Mouse (Mus musculus): ENCODE measurements around the gene Hist1h1d. TPM values are rescaled to one million over a fixed set of nuclear protein-coding genes. Genes with fewer than 3 reads are reported as not detected.
"Not testable (repeated sequence)": the region's sequence is repeated elsewhere in the genome, so short reads cannot be mapped to it uniquely, and the experiment has no call there.

Gene Hist1h1d
- polyA plus RNA-seq, 1 experiment from 2014 or later = 0.86 TPM

- Histone ChIP-seq H3K4me3 (peak overlapping the region; percentile 37), H3K9ac (peak overlapping the region; percentile 42), H3K4me2 (peak overlapping the region; percentile 57), H3K27ac (peak overlapping the region; percentile 98)
- not testable (repeated sequence) for H3K27me3 ChIP-seq; ATAC-seq (ENCODE audit: borderline replicate concordance, extremely low read depth, low FRiP score, low TSS enrichment); H3K9me3 ChIP-seq; H3K36me3 ChIP-seq; H3K4me1 ChIP-seq
- under 1% methylated on average over 27 of the region's 41 CpGs for WGBS
These were observed 17.4 kb downstream of the Hist1h1d start for GRCm38 (mm10) chr13:23570261-23571021.

GRCm38 (mm10) chr13:23571022-23571503 is 18.0 kb downstream of the Hist1h1d start, which contains the start of the genes Hist1h2ae and Hist1h2bg:
Gene Hist1h2ae, minus strand, starts transcription at chr13:23571220.
Gene Hist1h2bg, plus strand, starts transcription at chr13:23571396.
- H3K4me3 ChIP-seq = peak within 1 kb of the TSS; percentile 47
- no peaks in the 10 kb centered on the region for H3K9me3 ChIP-seq
- peak within 1 kb of the TSS; percentile 67 for H3K4me2 ChIP-seq
- no peaks in the 10 kb centered on the region for H3K36me3 ChIP-seq
- peak within 1 kb of the TSS; percentile 63 for H3K9ac ChIP-seq
- 0% methylated on average over 18 of the region's 18 CpGs for WGBS
- no peaks in the 10 kb centered on the region for H3K27me3 ChIP-seq
- peak; percentile 90 for ATAC-seq (ENCODE audit: borderline replicate concordance, extremely low read depth, low FRiP score, low TSS enrichment)
- peak within 1 kb of the TSS; percentile 98 for H3K27ac ChIP-seq
- H3K4me1 ChIP-seq = peaks cover 4% of the 10 kb centered on the region; the same call in 1 of the 2 replicates

- peak overlapping the region; percentile 47 for H3K4me3 ChIP-seq
- not testable (repeated sequence) for H3K27me3 ChIP-seq; H3K9me3 ChIP-seq; H3K36me3 ChIP-seq; ATAC-seq (ENCODE audit: borderline replicate concordance, extremely low read depth, low FRiP score, low TSS enrichment); H3K4me1 ChIP-seq
- H3K27ac ChIP-seq = peak overlapping the region; percentile 98
- H3K9ac ChIP-seq = peak overlapping the region; percentile 63
- H3K4me2 ChIP-seq = peak overlapping the region; percentile 67
- 0% methylated on average over 17 of the region's 34 CpGs for WGBS
These were observed 18.6 kb downstream of the Hist1h1d start for GRCm38 (mm10) chr13:23571504-23572217.

- Histone ChIP-seq H3K4me3 (peak overlapping the region; percentile 47), H3K36me3 (no peaks in the 10 kb centered on the region), H3K9ac (peak overlapping the region; percentile 63), H3K27me3 (no peaks in the 10 kb centered on the region), H3K4me1 (peaks cover 14% of the 10 kb centered on the region), H3K4me2 (peak overlapping the region; percentile 67), H3K27ac (peak overlapping the region; percentile 98), H3K9me3 (no peaks in the 10 kb centered on the region)
- ATAC-seq (ENCODE audit: borderline replicate concordance, extremely low read depth, low FRiP score, low TSS enrichment) = no peak
- WGBS = 12% methylated on average over 2 of the region's 2 CpGs
These were observed 19.4 kb downstream of the Hist1h1d start for GRCm38 (mm10) chr13:23572218-23573033.

- H3K9me3 ChIP-seq; H3K27me3 ChIP-seq; H3K36me3 ChIP-seq; ATAC-seq (ENCODE audit: borderline replicate concordance, extremely low read depth, low FRiP score, low TSS enrichment): not testable (repeated sequence)
- H3K4me2 ChIP-seq = peak overlapping the region; percentile 67
- H3K27ac ChIP-seq = peak overlapping the region; percentile 98
- 4% methylated on average over 20 of the region's 20 CpGs for WGBS
- H3K4me3 ChIP-seq = peak overlapping the region; percentile 47
- peak overlapping the region; percentile 63 for H3K9ac ChIP-seq
- peaks cover 14% of the 10 kb centered on the region for H3K4me1 ChIP-seq
These were observed 20.2 kb downstream of the Hist1h1d start for GRCm38 (mm10) chr13:23573034-23573897.

- not testable (repeated sequence) for H3K36me3 ChIP-seq, H3K9me3 ChIP-seq, H3K27me3 ChIP-seq
- Histone ChIP-seq H3K27ac (peak within 1 kb of the TSS; percentile 98), H3K4me1 (peaks cover 14% of the 10 kb centered on the region), H3K4me2 (peak within 1 kb of the TSS; percentile 67), H3K9ac (peak within 1 kb of the TSS; percentile 63), H3K4me3 (peak within 1 kb of the TSS; percentile 47)
- ATAC-seq (ENCODE audit: borderline replicate concordance, extremely low read depth, low FRiP score, low TSS enrichment) = peak; percentile 90
- under 1% methylated on average over 42 of the region's 42 CpGs for WGBS
These were observed 20.9 kb downstream of the Hist1h1d start, which contains the start of the genes Hist1h2bf and Hist1h2ad for GRCm38 (mm10) chr13:23573898-23574524. Gene Hist1h2bf, minus strand, starts transcription at chr13:23574196. Gene Hist1h2ad, plus strand, starts transcription at chr13:23574381.

- ATAC-seq (ENCODE audit: borderline replicate concordance, extremely low read depth, low FRiP score, low TSS enrichment) = not testable (repeated sequence)
These were observed 21.6 kb downstream of the Hist1h1d start for GRCm38 (mm10) chr13:23574546-23575170.

GRCm38 (mm10) chr13:23575271-23575851 is 22.3 kb downstream of the Hist1h1d start, which contains the start of gene Hist1h3d:
Gene Hist1h3d, plus strand, starts transcription at chr13:23575763.
- Histone ChIP-seq H3K9ac (peak within 1 kb of the TSS; percentile 68), H3K27me3 (no peaks in the 10 kb centered on the region), H3K36me3 (no peaks in the 10 kb centered on the region), H3K9me3 (no peaks in the 10 kb centered on the region), H3K4me2 (peak within 1 kb of the TSS; percentile 54), H3K4me1 (peaks cover 14% of the 10 kb centered on the region; the same call in 1 of the 2 replicates), H3K4me3 (peak within 1 kb of the TSS; percentile 47), H3K27ac (peak within 1 kb of the TSS; percentile 92)
- under 1% methylated on average over 18 of the region's 18 CpGs for WGBS
- peak; percentile 67; the same call in 1 of the 2 replicates for ATAC-seq (ENCODE audit: borderline replicate concordance, extremely low read depth, low FRiP score, low TSS enrichment)

More at GRCm38 (mm10) chr13:23574546-23575170, 21.6 kb downstream of the Hist1h1d start:
- peak overlapping the region; percentile 98 for H3K27ac ChIP-seq
- not testable (repeated sequence) for H3K27me3 ChIP-seq, H3K9ac ChIP-seq, H3K36me3 ChIP-seq, H3K9me3 ChIP-seq
- WGBS = under 1% methylated on average over 11 of the region's 39 CpGs
- H3K4me2 ChIP-seq = peak overlapping the region; percentile 67
- peaks cover 14% of the 10 kb centered on the region for H3K4me1 ChIP-seq
- H3K4me3 ChIP-seq = peak overlapping the region; percentile 47

- H3K27ac ChIP-seq = peak overlapping the region; percentile 92
- ATAC-seq (ENCODE audit: borderline replicate concordance, extremely low read depth, low FRiP score, low TSS enrichment); H3K27me3 ChIP-seq; H3K9me3 ChIP-seq; H3K36me3 ChIP-seq: not testable (repeated sequence)
- H3K4me2 ChIP-seq = peak overlapping the region; percentile 54
- H3K4me1 ChIP-seq = peaks cover 19% of the 10 kb centered on the region; the same call in 1 of the 2 replicates
- peak overlapping the region; percentile 68 for H3K9ac ChIP-seq
- peak overlapping the region; percentile 47 for H3K4me3 ChIP-seq
- WGBS = 3% methylated on average over 8 of the region's 40 CpGs
These were observed 22.8 kb downstream of the Hist1h1d start for GRCm38 (mm10) chr13:23575864-23576313.
